Mouse (Mus musculus) C2C12 (cell line): Measurements from ENCODE around the gene Lrrc43.

ENCODE experiments used
- CTCF ChIP-seq: IDR thresholded peaks from one replicate; pipeline ENCODE4 v1.5.1; 2011; ENCODE audit not compliant: control insufficient read depth, insufficient read depth, insufficient read length
- FOSL1 ChIP-seq: IDR thresholded peaks from one replicate; pipeline ENCODE4 v1.8.0; 2011; ENCODE audit warnings: mild to moderate bottlenecking, low read length; ENCODE audit not compliant: poor library complexity, insufficient read depth, severe bottlenecking
- MAX ChIP-seq: IDR thresholded peaks from one replicate; pipeline ENCODE4 v1.6.1; 2011; ENCODE audit warnings: mild to moderate bottlenecking, control low read depth
- MYOD1 ChIP-seq: IDR thresholded peaks from one replicate; pipeline ENCODE4 v1.6.1; 2011; ENCODE audit warnings: low read depth; ENCODE audit not compliant: control insufficient read depth, insufficient read length
- MYOG ChIP-seq: IDR thresholded peaks from one replicate; pipeline ENCODE4 v1.6.1; 2011; ENCODE audit not compliant: control insufficient read depth, insufficient read length; ENCODE audit errors: extremely low read depth
- USF1 ChIP-seq: IDR thresholded peaks from one replicate; pipeline ENCODE4 v1.6.1; 2011; ENCODE audit warnings: low read depth, mild to moderate bottlenecking, control low read depth, moderate library complexity

- TF ChIP-seq USF1 (no peak), CTCF (no peak), MYOD1 (no peak), FOSL1 (no peak), MAX (no peak), MYOG (no peak)
Measured at GRCm38 (mm10) chr5:123555693-123556092, 66.6 kb downstream of the Lrrc43 start.
